Mouse (Mus musculus) CH12.LX (cell line): Measurements from ENCODE around the gene Pkp1.

Experiments used
- CTCF ChIP-seq, 2 experiments: IDR thresholded peaks in 1 of 2; conservative IDR thresholded peaks in 1 of 2; 2 replicates each; pipeline ENCODE4 v1.5.1; 2011 to 2012; ENCODE audit warnings: low read depth in 2 of 2, low read length in 2 of 2, improper control_type of control experiment in 1 of 2, inconsistent platforms in 1 of 2, mild to moderate bottlenecking in 1 of 2, moderate library complexity in 1 of 2
- MEF2A ChIP-seq: IDR thresholded peaks from 2 replicates; pipeline ENCODE4 v1.6.1; 2014; ENCODE audit warnings: low read depth, mild to moderate bottlenecking, inconsistent platforms, low read length, improper control_type of control experiment, borderline replicate concordance
- POLR2A ChIP-seq: IDR thresholded peaks from 2 replicates; pipeline ENCODE4 v1.6.1; 2011; ENCODE audit warnings: low read depth, mild to moderate bottlenecking, improper control_type of control experiment, low read length
- RAD21 ChIP-seq: IDR thresholded peaks from 2 replicates; pipeline ENCODE4 v1.6.1; 2011; ENCODE audit warnings: low read depth, mild to moderate bottlenecking, low read length, improper control_type of control experiment, moderate library complexity
- ZMIZ1 ChIP-seq: IDR thresholded peaks from 2 replicates; pipeline ENCODE4 v1.6.1; 2012; ENCODE audit warnings: low read depth, mild to moderate bottlenecking, inconsistent platforms, low read length, improper control_type of control experiment

DNA sequence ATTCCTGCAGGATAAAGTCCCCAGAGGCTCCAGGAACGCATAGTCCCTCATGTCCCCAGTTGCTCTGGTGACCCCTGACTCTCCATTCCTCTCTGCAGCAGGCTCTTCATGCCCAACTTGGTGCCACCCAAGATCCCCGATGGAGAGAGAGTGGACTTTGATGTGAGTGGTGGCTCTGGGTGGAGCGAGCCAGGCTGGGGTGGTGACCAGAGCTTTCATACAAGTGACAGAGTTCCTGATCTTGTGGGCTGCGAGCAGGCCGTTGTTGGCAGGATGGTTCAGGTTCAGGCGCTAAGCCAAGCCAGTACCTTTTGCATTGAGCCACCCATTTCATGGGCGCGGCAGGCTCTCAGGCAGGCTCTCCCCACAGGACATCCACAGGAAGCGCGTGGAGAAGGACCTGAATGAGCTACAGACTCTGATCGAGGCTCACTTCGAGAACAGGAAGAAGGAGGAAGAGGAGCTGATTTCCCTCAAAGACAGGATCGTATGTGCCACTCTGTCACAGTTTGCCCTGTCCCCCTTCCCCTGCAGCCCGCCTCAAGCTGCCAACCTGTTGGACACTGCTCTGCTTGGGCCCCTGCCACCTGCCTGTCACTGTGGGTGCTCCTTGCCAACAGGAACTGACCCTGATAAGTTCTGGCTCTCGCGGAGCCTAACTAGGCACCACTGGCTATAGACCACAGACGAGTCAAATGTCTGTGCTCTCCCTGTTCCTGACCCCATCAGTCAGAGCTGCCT, 71.2 kb downstream of the Pkp1 start:
- TF ChIP-seq POLR2A (no peak), RAD21 (no peak), MEF2A (no peak), CTCF (conservative IDR thresholded peaks at IDR 0.05 in 1 of 2, IDR thresholded peaks at IDR 0.05 in 1 of 2; ENCODE audit: low read depth in 2 of 2, low read length in 2 of 2) (no peak), ZMIZ1 (no peak)
